Mouse (Mus musculus): Measurements from ENCODE around the gene Rcc1l. TPM values are rescaled to one million over a fixed set of nuclear protein-coding genes. Genes with fewer than 3 reads are reported as not detected.

Rcc1l gene
- 14.5 and 17.2 TPM in 2 replicates for polyA plus RNA-seq (2012; rRNA removed)

- H3K4me3 ChIP-seq (ENCODE audit: insufficient read depth, low read length): peak within 1 kb of the TSS; percentile 69
- H3K27ac ChIP-seq (ENCODE audit: insufficient read depth, low read length): peak within 1 kb of the TSS; percentile 30; the same call in 1 of the 2 replicates
- TF ChIP-seq POLR2A (IDR thresholded peaks at IDR 0.05; ENCODE audit: extremely low read depth, insufficient read depth, low read length) (peak; percentile 45; the same call in 1 of the 2 replicates), CTCF (IDR thresholded peaks at IDR 0.05; ENCODE audit: extremely low read depth, insufficient read depth, low read length) (no peak)
- peaks cover 2% of the 10 kb centered on the region; the same call in 1 of the 2 replicates for H3K4me1 ChIP-seq (ENCODE audit: control insufficient read depth, insufficient read depth, low read length)
These were observed at the start of gene Rcc1l for GRCm38 (mm10) chr5:134176169-134176881. Gene Rcc1l, minus strand, starts transcription at chr5:134176774.

GRCm38 (mm10) chr5:134225110-134225901 lies 48.7 kb upstream of the Rcc1l start:
- Histone ChIP-seq H3K4me1 (ENCODE audit: control insufficient read depth, insufficient read depth, low read length) (no peaks in the 10 kb centered on the region), H3K27ac (ENCODE audit: insufficient read depth, low read length) (no peak overlapping the region), H3K4me3 (ENCODE audit: insufficient read depth, low read length) (no peak overlapping the region)
- no peak for TF ChIP-seq POLR2A (IDR thresholded peaks at IDR 0.05; ENCODE audit: extremely low read depth, insufficient read depth, low read length)
- TF ChIP-seq CTCF (IDR thresholded peaks at IDR 0.05; ENCODE audit: extremely low read depth, insufficient read depth, low read length): no peak

- H3K4me3 ChIP-seq (ENCODE audit: insufficient read depth, low read length): no peak overlapping the region
These were observed 45.2 kb upstream of the Rcc1l start for GRCm38 (mm10) chr5:134221708-134222150.

GRCm38 (mm10) chr5:134221278-134221677 lies 44.7 kb upstream of the Rcc1l start:
- H3K4me3 ChIP-seq (ENCODE audit: insufficient read depth, low read length): no peak overlapping the region
- no peaks in the 10 kb centered on the region for H3K4me1 ChIP-seq (ENCODE audit: control insufficient read depth, insufficient read depth, low read length)
- TF ChIP-seq POLR2A (IDR thresholded peaks at IDR 0.05; ENCODE audit: extremely low read depth, insufficient read depth, low read length): no peak
- no peak for TF ChIP-seq CTCF (IDR thresholded peaks at IDR 0.05; ENCODE audit: extremely low read depth, insufficient read depth, low read length)

More at GRCm38 (mm10) chr5:134221708-134222150, 45.2 kb upstream of the Rcc1l start:
- Histone ChIP-seq H3K27ac (ENCODE audit: insufficient read depth, low read length) (no peak overlapping the region), H3K4me1 (ENCODE audit: control insufficient read depth, insufficient read depth, low read length) (no peaks in the 10 kb centered on the region)
- TF ChIP-seq POLR2A (IDR thresholded peaks at IDR 0.05; ENCODE audit: extremely low read depth, insufficient read depth, low read length) (no peak), CTCF (IDR thresholded peaks at IDR 0.05; ENCODE audit: extremely low read depth, insufficient read depth, low read length) (no peak)

GRCm38 (mm10) chr5:134217900-134218299 lies 41.3 kb upstream of the Rcc1l start:
- H3K4me1 ChIP-seq (ENCODE audit: control insufficient read depth, insufficient read depth, low read length): no peaks in the 10 kb centered on the region
- no peak overlapping the region for H3K4me3 ChIP-seq (ENCODE audit: insufficient read depth, low read length)
- no peak for TF ChIP-seq CTCF (IDR thresholded peaks at IDR 0.05; ENCODE audit: extremely low read depth, insufficient read depth, low read length)
- no peak overlapping the region for H3K27ac ChIP-seq (ENCODE audit: insufficient read depth, low read length)

More at GRCm38 (mm10) chr5:134221278-134221677, 44.7 kb upstream of the Rcc1l start:
- no peak overlapping the region for H3K27ac ChIP-seq (ENCODE audit: insufficient read depth, low read length)

- Histone ChIP-seq H3K4me1 (ENCODE audit: control insufficient read depth, insufficient read depth, low read length) (no peaks in the 10 kb centered on the region), H3K27ac (ENCODE audit: insufficient read depth, low read length) (no peak overlapping the region), H3K4me3 (ENCODE audit: insufficient read depth, low read length) (no peak overlapping the region)
- TF ChIP-seq CTCF (IDR thresholded peaks at IDR 0.05; ENCODE audit: extremely low read depth, insufficient read depth, low read length): no peak
- no peak for TF ChIP-seq POLR2A (IDR thresholded peaks at IDR 0.05; ENCODE audit: extremely low read depth, insufficient read depth, low read length)
These were observed 37.6 kb upstream of the Rcc1l start for GRCm38 (mm10) chr5:134214021-134214806.

GRCm38 (mm10) chr5:134209931-134210554 lies 33.5 kb upstream of the Rcc1l start:
- Histone ChIP-seq H3K27ac (ENCODE audit: insufficient read depth, low read length) (no peak overlapping the region), H3K4me3 (ENCODE audit: insufficient read depth, low read length) (no peak overlapping the region), H3K4me1 (ENCODE audit: control insufficient read depth, insufficient read depth, low read length) (no peaks in the 10 kb centered on the region)
- TF ChIP-seq POLR2A (IDR thresholded peaks at IDR 0.05; ENCODE audit: extremely low read depth, insufficient read depth, low read length) (no peak), CTCF (IDR thresholded peaks at IDR 0.05; ENCODE audit: extremely low read depth, insufficient read depth, low read length) (no peak)

- H3K27ac ChIP-seq (ENCODE audit: insufficient read depth, low read length): no peak overlapping the region
- no peak overlapping the region for H3K4me3 ChIP-seq (ENCODE audit: insufficient read depth, low read length)
- H3K4me1 ChIP-seq (ENCODE audit: control insufficient read depth, insufficient read depth, low read length): no peaks in the 10 kb centered on the region
- no peak for TF ChIP-seq POLR2A (IDR thresholded peaks at IDR 0.05; ENCODE audit: extremely low read depth, insufficient read depth, low read length)
- no peak for TF ChIP-seq CTCF (IDR thresholded peaks at IDR 0.05; ENCODE audit: extremely low read depth, insufficient read depth, low read length)
These were observed 30.1 kb upstream of the Rcc1l start for GRCm38 (mm10) chr5:134206721-134207120.

- H3K27ac ChIP-seq (ENCODE audit: insufficient read depth, low read length): no peak overlapping the region
- TF ChIP-seq POLR2A (IDR thresholded peaks at IDR 0.05; ENCODE audit: extremely low read depth, insufficient read depth, low read length) (no peak), CTCF (IDR thresholded peaks at IDR 0.05; ENCODE audit: extremely low read depth, insufficient read depth, low read length) (no peak)
These were observed 17.1 kb upstream of the Rcc1l start for GRCm38 (mm10) chr5:134193664-134194063.

More at GRCm38 (mm10) chr5:134193664-134194063, 17.1 kb upstream of the Rcc1l start:
- Histone ChIP-seq H3K4me3 (ENCODE audit: insufficient read depth, low read length) (no peak overlapping the region), H3K4me1 (ENCODE audit: control insufficient read depth, insufficient read depth, low read length) (no peaks in the 10 kb centered on the region)

Measured in cortical plate, adult 2 months (tissue).